Mouse (Mus musculus) MEL (cell line): ENCODE measurements around the gene Qars. TPM values are rescaled to one million over a fixed set of nuclear protein-coding genes. Genes with fewer than 3 reads are reported as not detected.

Experiments used
- DNase-seq: peaks from one replicate; pipeline ENCODE4 v3.0.0; 2011; ENCODE audit warnings: low read depth, low spot score
- H3K27ac ChIP-seq: 2 replicates; pipeline ENCODE4 v1.5.1; 2012; ENCODE audit warnings: low read depth, mild to moderate bottlenecking, control low read depth, low read length, moderate library complexity; ENCODE audit not compliant: control insufficient read depth
- H3K27me3 ChIP-seq, 2 experiments: fragments of 150-350 bp in 1 of 2; sonication (generic) in 1 of 2; 2 replicates each; pipeline ENCODE4 v1.6.1; 2012; ENCODE audit warnings: low read length in 2 of 2, mild to moderate bottlenecking in 2 of 2, improper control_type of control experiment in 1 of 2, moderate library complexity in 1 of 2; ENCODE audit not compliant: insufficient read depth in 2 of 2, control insufficient read depth in 1 of 2
- H3K36me3 ChIP-seq, 2 experiments: 2 replicates each; pipeline ENCODE4 v1.6.1; 2012 to 2014; ENCODE audit warnings: low read length in 2 of 2, improper control_type of control experiment in 1 of 2, inconsistent platforms in 1 of 2, mild to moderate bottlenecking in 1 of 2; ENCODE audit not compliant: insufficient read depth in 2 of 2, control insufficient read depth in 1 of 2
- H3K4me1 ChIP-seq, 2 experiments: fragments of 150-350 bp in 1 of 2; sonication (generic) in 1 of 2; 2 replicates each; pipeline ENCODE4 v1.6.1; 2012; ENCODE audit warnings: low read length in 2 of 2, improper control_type of control experiment in 1 of 2, mild to moderate bottlenecking in 1 of 2; ENCODE audit not compliant: insufficient read depth in 2 of 2, control insufficient read depth in 1 of 2
- H3K4me3 ChIP-seq, 2 experiments: fragments of 150-350 bp in 1 of 2; sonication (generic) in 1 of 2; 2 replicates each; pipeline ENCODE4 v1.5.1; 2012; ENCODE audit warnings: low read depth in 2 of 2, low read length in 2 of 2, mild to moderate bottlenecking in 2 of 2, moderate library complexity in 2 of 2, control low read depth in 1 of 2, improper control_type of control experiment in 1 of 2; ENCODE audit not compliant: control insufficient read depth in 1 of 2, insufficient read depth in 1 of 2
- H3K79me2 ChIP-seq: 2 replicates; pipeline ENCODE4 v1.6.1; 2012; ENCODE audit warnings: mild to moderate bottlenecking, low read length, moderate library complexity; ENCODE audit not compliant: control insufficient read depth, poor library complexity, insufficient read depth
- H3K9ac ChIP-seq: 2 replicates; pipeline ENCODE4 v1.6.1; 2012; ENCODE audit warnings: low read depth, mild to moderate bottlenecking, control low read depth, low read length, moderate library complexity; ENCODE audit not compliant: control insufficient read depth, poor library complexity, severe bottlenecking
- H3K9me3 ChIP-seq: fragments of 150-350 bp; sonication (generic); replicated peaks from 2 replicates; pipeline ENCODE4 v1.6.1; 2012; ENCODE audit warnings: mild to moderate bottlenecking, low read length, improper control_type of control experiment, moderate library complexity; ENCODE audit not compliant: insufficient read depth
- CHD2 ChIP-seq: IDR thresholded peaks from 2 replicates; pipeline ENCODE4 v1.6.1; 2011; ENCODE audit warnings: low read length, improper control_type of control experiment
- ELF1 ChIP-seq: IDR thresholded peaks from 2 replicates; pipeline ENCODE4 v1.6.1; 2014; ENCODE audit warnings: low read depth, mild to moderate bottlenecking, inconsistent platforms, low read length, improper control_type of control experiment, moderate library complexity
- GABPA ChIP-seq: IDR thresholded peaks from 2 replicates; pipeline ENCODE4 v1.6.1; 2012; ENCODE audit warnings: low read depth, mild to moderate bottlenecking, inconsistent platforms, low read length, improper control_type of control experiment, moderate library complexity
- GATA1 ChIP-seq: IDR thresholded peaks from 2 replicates; pipeline ENCODE4 v1.6.1; 2011; ENCODE audit warnings: low read depth, low read length, improper control_type of control experiment
- JUND ChIP-seq: IDR thresholded peaks from 2 replicates; pipeline ENCODE4 v1.6.1; 2011; ENCODE audit warnings: low read depth, mild to moderate bottlenecking, improper control_type of control experiment, low read length
- MAX ChIP-seq: IDR thresholded peaks from 2 replicates; pipeline ENCODE4 v1.6.1; 2011; ENCODE audit warnings: low read length, improper control_type of control experiment
- MEF2A ChIP-seq: IDR thresholded peaks from 2 replicates; pipeline ENCODE4 v1.6.1; 2014; ENCODE audit warnings: low read depth, mild to moderate bottlenecking, inconsistent platforms, low read length, improper control_type of control experiment; ENCODE audit not compliant: poor library complexity, insufficient replicate concordance, severe bottlenecking; ENCODE audit errors: extremely low read depth
- MYB ChIP-seq: IDR thresholded peaks from 2 replicates; pipeline ENCODE4 v1.6.1; 2011; ENCODE audit warnings: mild to moderate bottlenecking, low read depth, low read length, improper control_type of control experiment
- POLR2AphosphoS5 ChIP-seq: IDR thresholded peaks from 2 replicates; pipeline ENCODE4 v1.6.1; 2012; ENCODE audit warnings: low read depth, borderline replicate concordance, mild to moderate bottlenecking, inconsistent platforms, low read length, moderate library complexity, mixed read lengths
- RAD21 ChIP-seq: IDR thresholded peaks from 2 replicates; pipeline ENCODE4 v1.6.1; 2011; ENCODE audit warnings: mild to moderate bottlenecking, low read depth, low read length, improper control_type of control experiment
- SIN3A ChIP-seq: IDR thresholded peaks from 2 replicates; pipeline ENCODE4 v1.6.1; 2012; ENCODE audit warnings: low read length, improper control_type of control experiment, inconsistent platforms
- SMC3 ChIP-seq: IDR thresholded peaks from 2 replicates; pipeline ENCODE4 v1.6.1; 2011; ENCODE audit warnings: low read depth, low read length, improper control_type of control experiment
- TAL1 ChIP-seq: IDR thresholded peaks from 2 replicates; pipeline ENCODE4 v1.6.1; 2012; ENCODE audit warnings: mild to moderate bottlenecking, inconsistent platforms, low read length, moderate library complexity, mixed read lengths
- TBP ChIP-seq: IDR thresholded peaks from 2 replicates; pipeline ENCODE4 v1.8.0; 2011; ENCODE audit warnings: low read depth, low read length, improper control_type of control experiment
- TCF12 ChIP-seq: IDR thresholded peaks from 2 replicates; pipeline ENCODE4 v1.6.1; 2014; ENCODE audit warnings: low read depth, mild to moderate bottlenecking, inconsistent platforms, low read length, improper control_type of control experiment, moderate library complexity
- ZMIZ1 ChIP-seq: IDR thresholded peaks from 2 replicates; pipeline ENCODE4 v1.6.1; 2012; ENCODE audit warnings: low read depth, mild to moderate bottlenecking, inconsistent platforms, low read length, improper control_type of control experiment, moderate library complexity
- ZNF384 ChIP-seq: IDR thresholded peaks from 2 replicates; pipeline ENCODE4 v1.6.1; 2012; ENCODE audit warnings: low read depth, mild to moderate bottlenecking, inconsistent platforms, low read length, improper control_type of control experiment
- polyA plus RNA-seq, 2 experiments: library from polyadenylated mRNA; stranded (reverse) in 1 of 2; unstranded in 1 of 2; fragments of >175 nt in 1 of 2; fragments of >200 nt in 1 of 2; gene quantifications; 2 replicates each; pipeline versions ENCODE4 v1.2.1 to v1.2.4; 2012; ENCODE audit warnings: low replicate concordance in 2 of 2, low read depth in 1 of 2; ENCODE audit not compliant: insufficient read length in 2 of 2, insufficient read depth in 1 of 2, missing spikeins in 1 of 2
- total RNA-seq: library from RNA; depleted of rRNA; stranded (reverse); fragments of 300-350 nt; gene quantifications from 2 replicates; pipeline ENCODE4 v1.2.3, GENCODE M21; 2012

Gene Qars
- total and polyA plus RNA-seq, 3 experiments: 286 to 407 TPM; not detected in 1

DNA sequence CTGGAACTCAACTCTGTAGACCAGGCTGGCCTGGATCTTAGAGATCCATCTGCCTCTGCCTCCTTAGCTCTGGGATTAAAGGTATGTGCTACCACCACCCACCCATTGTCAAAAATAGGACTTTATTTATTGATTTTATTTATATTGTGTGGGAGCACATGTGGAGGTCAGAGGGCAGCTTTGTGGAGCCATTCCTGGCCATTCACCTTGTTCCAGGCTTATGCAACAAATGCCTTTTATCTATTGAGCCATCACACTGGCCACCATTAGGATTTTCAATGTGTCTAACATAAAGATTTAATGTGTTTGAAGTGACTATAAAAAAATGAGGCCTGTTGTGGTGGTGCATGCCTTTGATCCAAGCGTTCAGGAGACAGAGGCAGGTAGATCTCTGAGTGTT lies 24.0 kb downstream of the Qars start:
- H3K79me2 ChIP-seq: peaks cover 19% of the 10 kb centered on the region
- H3K27ac ChIP-seq: no peak overlapping the region
- H3K9me3 ChIP-seq: no peaks in the 10 kb centered on the region
- H3K36me3 ChIP-seq: peaks cover 2 to 44% of the 10 kb centered on the region in 2 experiments; a peak in 2 of 4 replicates
- H3K27me3 ChIP-seq: no peaks in the 10 kb centered on the region
- TF ChIP-seq ELF1: no peak
- TF ChIP-seq TAL1: no peak
- TF ChIP-seq MYB: no peak
- TF ChIP-seq ZNF384: no peak
- no peak for TF ChIP-seq GABPA
- TF ChIP-seq TBP: no peak
- TF ChIP-seq MEF2A: no peak
- no peak for TF ChIP-seq MAX
- no peak for TF ChIP-seq POLR2AphosphoS5
- no peak overlapping the region for H3K4me3 ChIP-seq
- no peak for DNase-seq
- no peaks in the 10 kb centered on the region; a peak in 1 of 4 replicates for H3K4me1 ChIP-seq
- H3K9ac ChIP-seq: no peak overlapping the region

DNA sequence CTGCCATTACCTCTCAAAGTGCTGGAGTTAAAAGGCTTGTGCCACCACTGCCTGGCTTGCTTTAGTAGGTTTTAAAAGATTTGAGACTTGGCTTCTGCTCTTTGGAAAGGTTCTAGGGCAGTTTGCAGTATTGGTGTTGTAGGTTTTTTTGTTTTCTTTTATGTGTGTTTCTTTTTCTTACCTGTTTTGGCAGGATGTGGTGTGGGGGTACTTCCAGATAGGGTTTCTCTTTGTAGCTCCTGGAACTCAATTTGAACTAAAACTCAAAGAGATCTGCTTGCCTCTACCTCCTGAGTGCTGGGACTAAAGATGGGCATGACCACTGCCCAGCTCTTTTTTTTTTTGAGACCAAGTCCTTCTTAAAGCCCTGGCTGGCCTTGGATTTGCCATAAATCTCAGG lies 33.3 kb downstream of the Qars start:
- Histone ChIP-seq H3K9me3 (no peaks in the 10 kb centered on the region), H3K4me3 (no peak overlapping the region), H3K27ac (no peak overlapping the region), H3K79me2 (peaks cover 8% of the 10 kb centered on the region; the same call in 1 of the 2 replicates), H3K36me3 (peaks cover 2 to 62% of the 10 kb centered on the region in 2 experiments; a peak in 2 of 4 replicates)
- TF ChIP-seq SIN3A (no peak), TCF12 (no peak), CHD2 (no peak), JUND (no peak), GATA1 (no peak), ZNF384 (no peak), GABPA (no peak), SMC3 (no peak), ELF1 (no peak), ZMIZ1 (no peak), RAD21 (no peak)
- TF ChIP-seq, all 39 proteins: peak for 0
- Histone ChIP-seq H3K4me1 (no peaks in the 10 kb centered on the region; a peak in 1 of 4 replicates), H3K9ac (no peak overlapping the region), H3K27me3 (no peaks in the 10 kb centered on the region)
- no peak for DNase-seq
